Comparison of ENCODE assay signal across 8 mouse cellular contexts in genomic region chr7:19303770-19304169, GRCm38 (mm10). TPM values are rescaled to one million over a fixed set of nuclear protein-coding genes. Genes with fewer than 3 reads are reported as not detected.
DNase-seq lines count a peak whose midpoint lies in the region; ATAC-seq and TF ChIP-seq lines count a peak whose summit lies in the region.

No protein-coding gene starts in this region.

- H3K27me3 ChIP-seq in intestine, postnatal 0 days (replicated peaks; ENCODE audit: control insufficient read depth, insufficient read depth, low read length): peaks cover 60% of the 10 kb centered on the region
- H3K27me3 ChIP-seq in liver, embryonic 11.5 days (replicated peaks; ENCODE audit: control insufficient read depth, insufficient read depth, low read length): peaks cover 63% of the 10 kb centered on the region
- peaks cover 61% of the 10 kb centered on the region for H3K27me3 ChIP-seq in stomach, embryonic 15.5 days (replicated peaks)

- no peaks in the 10 kb centered on the region for H3K9me3 ChIP-seq in intestine, postnatal 0 days (ENCODE audit: control insufficient read depth)
- H3K9me3 ChIP-seq in liver, embryonic 11.5 days (ENCODE audit: control insufficient read depth, low read length): no peaks in the 10 kb centered on the region
- H3K9me3 ChIP-seq in stomach, embryonic 15.5 days: no peaks in the 10 kb centered on the region

- peak overlapping the region; percentile 39 for H3K4me3 ChIP-seq in intestine, postnatal 0 days (ENCODE audit: low read depth, low read length)
- peak overlapping the region; percentile 28; the same call in 1 of the 2 replicates for H3K4me3 ChIP-seq in liver, embryonic 11.5 days (ENCODE audit: low read depth, low read length)
- peak overlapping the region; percentile 39 for H3K4me3 ChIP-seq in stomach, embryonic 15.5 days (replicated peaks)

- peak; percentile 89 for TF ChIP-seq CTCF in intestine, postnatal 0 days (IDR thresholded peaks at IDR 0.05; ENCODE audit: low read depth)

- ATAC-seq in intestine, postnatal 0 days: no peak
- ATAC-seq in liver, embryonic 11.5 days (replicated peaks; ENCODE audit: low FRiP score): no peak
- no peak for ATAC-seq in stomach, embryonic 15.5 days (ENCODE audit: insufficient read depth, low FRiP score, low read depth)

- no peak overlapping the region for H3K9ac ChIP-seq in intestine, postnatal 0 days (ENCODE audit: low read depth, low read length)
- no peak overlapping the region for H3K9ac ChIP-seq in liver, embryonic 11.5 days (ENCODE audit: low read depth, low read length)
- no peak overlapping the region for H3K9ac ChIP-seq in stomach, embryonic 15.5 days

- H3K36me3 ChIP-seq in intestine, postnatal 0 days (ENCODE audit: control insufficient read depth, insufficient read depth): no peaks in the 10 kb centered on the region
- no peaks in the 10 kb centered on the region for H3K36me3 ChIP-seq in liver, embryonic 11.5 days (ENCODE audit: control insufficient read depth, insufficient read depth, low read length)
- no peaks in the 10 kb centered on the region for H3K36me3 ChIP-seq in stomach, embryonic 15.5 days

- DNase-seq in urinary bladder, postnatal 14 days (ENCODE audit: low spot score): peak; percentile 78
- no peak for DNase-seq in urinary bladder, adult 18-20 months (ENCODE audit: low spot score in 2 of 2)
- DNase-seq in embryo, embryonic 10 days (ENCODE audit: low spot score): peak; percentile 85
- peak; percentile 75 to 93 for DNase-seq in heart, adult 18-20 months
- peak; percentile 81 for DNase-seq in liver, embryonic 11.5 days (ENCODE audit: low spot score)
- DNase-seq in naive thymus-derived CD4-positive, alpha-beta T cell, adult 2 months (ENCODE audit: low read depth): peak; percentile 92

- 3% methylated on average over 16 of the region's 16 CpGs for WGBS in intestine, postnatal 0 days
- WGBS in liver, embryonic 11.5 days: 2% methylated on average over 16 of the region's 16 CpGs
- under 1% methylated on average over 16 of the region's 16 CpGs for WGBS in stomach, embryonic 15.5 days

- no peak overlapping the region for H3K27ac ChIP-seq in intestine, postnatal 0 days (ENCODE audit: low read depth, low read length)
- no peak overlapping the region for H3K27ac ChIP-seq in liver, embryonic 11.5 days (ENCODE audit: low read depth, low read length)
- no peak overlapping the region for H3K27ac ChIP-seq in stomach, embryonic 15.5 days

- peak overlapping the region; percentile 57 for H3K4me2 ChIP-seq in intestine, postnatal 0 days (replicated peaks; ENCODE audit: low read depth)
- H3K4me2 ChIP-seq in liver, embryonic 11.5 days: peak overlapping the region; percentile 50
- peak overlapping the region; percentile 63 for H3K4me2 ChIP-seq in stomach, embryonic 15.5 days

- H3K4me1 ChIP-seq in intestine, postnatal 0 days (replicated peaks; ENCODE audit: control insufficient read depth, insufficient read depth, low read length): peaks cover 4% of the 10 kb centered on the region
- peaks cover 6% of the 10 kb centered on the region for H3K4me1 ChIP-seq in liver, embryonic 11.5 days (replicated peaks; ENCODE audit: control insufficient read depth, insufficient read depth, low read length)
- peaks cover 36% of the 10 kb centered on the region for H3K4me1 ChIP-seq in stomach, embryonic 15.5 days

RNA-seq across cellular contexts. Expression of gene Fosb, which starts 6.1 kb away (rescaled TPM):
- total RNA-seq in heart, adult 18-20 months (2021): 1 to 10 TPM in 1 of 2 experiments, under 1 TPM in 1; 0.62 to 1.0 TPM
- 0.12 and 0.54 TPM in 2 replicates for polyA plus RNA-seq in intestine, postnatal 0 days (2015; fragmentation: Nextera tagmentation; extraction: Ambion mirVana)
- polyA plus RNA-seq in liver, embryonic 11.5 days (2014; fragmentation: Nextera tagmentation; extraction: Ambion mirVana): 0.07 TPM in 1 of 2 replicates, not detected in the other
- polyA plus RNA-seq in stomach, embryonic 15.5 days (2015; fragmentation: Nextera tagmentation; extraction: Ambion mirVana): 0.12 and 0.17 TPM in 2 replicates

RNA-seq across cellular contexts. Expression of gene Rtn2, which starts 21.3 kb away (rescaled TPM):
- 100 to 1,000 TPM; 124 to 132 TPM for total RNA-seq in heart, adult 18-20 months (2021)
- polyA plus RNA-seq in intestine, postnatal 0 days (2015; fragmentation: Nextera tagmentation; extraction: Ambion mirVana): 7.1 and 9.3 TPM in 2 replicates
- polyA plus RNA-seq in liver, embryonic 11.5 days (2014; fragmentation: Nextera tagmentation; extraction: Ambion mirVana): 8.2 and 11.1 TPM in 2 replicates
- polyA plus RNA-seq in stomach, embryonic 15.5 days (2015; fragmentation: Nextera tagmentation; extraction: Ambion mirVana): 10.6 and 13.9 TPM in 2 replicates

RNA-seq across cellular contexts. Expression of gene Ppm1n, which starts 23.9 kb away (rescaled TPM):
- total RNA-seq in heart, adult 18-20 months (2021): not detected
- 0.12 and 0.14 TPM in 2 replicates for polyA plus RNA-seq in intestine, postnatal 0 days (2015; fragmentation: Nextera tagmentation; extraction: Ambion mirVana)
- not detected in 2 replicates for polyA plus RNA-seq in liver, embryonic 11.5 days (2014; fragmentation: Nextera tagmentation; extraction: Ambion mirVana)
- polyA plus RNA-seq in stomach, embryonic 15.5 days (2015; fragmentation: Nextera tagmentation; extraction: Ambion mirVana): 0.21 and 0.33 TPM in 2 replicates

RNA-seq across cellular contexts. Expression of gene Vasp, which starts 32.2 kb away (rescaled TPM):
- total RNA-seq in heart, adult 18-20 months (2021): 10 to 100 TPM; 26.7 to 27.7 TPM
- polyA plus RNA-seq in intestine, postnatal 0 days (2015; fragmentation: Nextera tagmentation; extraction: Ambion mirVana): 98.5 and 106 TPM in 2 replicates
- polyA plus RNA-seq in liver, embryonic 11.5 days (2014; fragmentation: Nextera tagmentation; extraction: Ambion mirVana): 85.9 and 87.5 TPM in 2 replicates
- polyA plus RNA-seq in stomach, embryonic 15.5 days (2015; fragmentation: Nextera tagmentation; extraction: Ambion mirVana): 106 and 111 TPM in 2 replicates

RNA-seq across cellular contexts. Expression of gene Ercc1, which starts 40.8 kb away (rescaled TPM):
- total RNA-seq in heart, adult 18-20 months (2021): 10 to 100 TPM; 43.5 to 50.3 TPM
- 22.1 and 27.1 TPM in 2 replicates for polyA plus RNA-seq in intestine, postnatal 0 days (2015; fragmentation: Nextera tagmentation; extraction: Ambion mirVana)
- 46.4 and 46.8 TPM in 2 replicates for polyA plus RNA-seq in liver, embryonic 11.5 days (2014; fragmentation: Nextera tagmentation; extraction: Ambion mirVana)
- 63.7 and 66.5 TPM in 2 replicates for polyA plus RNA-seq in stomach, embryonic 15.5 days (2015; fragmentation: Nextera tagmentation; extraction: Ambion mirVana)

Comparison
In these comparisons a context has a peak if more than half of its experiments do, and no peak if none do; other contexts are left out.
1. DNase-seq: peak in urinary bladder, postnatal 14 days (single experiment), embryo, embryonic 10 days (single experiment), heart, adult 18-20 months (2 of 2), liver, embryonic 11.5 days (single experiment) and naive thymus-derived CD4-positive, alpha-beta T cell, adult 2 months (single experiment); none in urinary bladder, adult 18-20 months (0 of 2).
2. Peak in every context shown above with its lines, with median percentiles within 50 percentile points of each other: H3K4me2 ChIP-seq and H3K4me3 ChIP-seq.